Mouse (Mus musculus): ENCODE data around the gene Rpl23.

DNA sequence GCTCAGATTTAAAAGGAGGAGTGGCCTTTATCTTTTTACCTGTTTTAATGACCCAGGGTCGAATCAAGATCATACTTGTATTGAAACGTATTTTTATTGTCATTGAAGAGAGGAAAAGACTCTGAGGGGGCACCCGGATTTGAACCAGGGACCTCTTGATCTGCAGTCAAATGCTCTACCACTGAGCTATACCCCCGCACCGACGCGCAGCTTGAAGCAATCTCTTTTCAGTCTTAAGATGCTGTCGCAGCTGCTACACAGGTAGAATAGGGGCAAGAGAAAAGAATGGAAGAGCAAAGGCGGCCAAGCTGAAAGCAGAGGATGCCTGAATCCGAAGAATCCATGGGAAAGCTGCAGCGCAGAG is 16.5 kb upstream of the Rpl23 start, which contains the start of gene Lasp1:
- TF ChIP-seq EP300 (optimal IDR thresholded peaks at IDR 0.05) = no peak
- TF ChIP-seq CTCF (IDR thresholded peaks at IDR 0.05; ENCODE audit: low read depth) = no peak
